Mouse (Mus musculus): ENCODE data around the gene Unc13c. TPM values are rescaled to one million over a fixed set of nuclear protein-coding genes. Genes with fewer than 3 reads are reported as not detected.

Unc13c gene
- polyA plus RNA-seq, 1 experiment from 2014 or later: 0.77 TPM

DNA sequence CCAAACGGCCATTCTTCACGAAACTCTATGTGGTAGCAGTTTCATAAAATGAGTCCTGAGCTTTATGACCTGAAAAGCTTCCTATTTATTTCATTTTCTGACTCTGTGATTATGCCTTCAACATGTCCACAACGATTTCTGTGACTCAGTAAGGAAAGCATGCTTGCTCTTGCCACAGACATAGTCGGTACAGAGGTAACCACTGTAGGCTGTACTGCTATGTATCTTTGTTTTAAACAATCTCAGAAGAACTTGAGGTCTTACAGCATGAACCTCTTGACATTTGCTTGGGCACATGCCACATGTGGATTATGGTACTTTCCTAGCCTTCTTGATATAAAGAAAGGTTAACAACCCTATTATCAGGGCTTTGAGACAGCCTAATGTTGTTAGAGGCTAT is 162.1 kb downstream of the Unc13c start:
- DNase-seq (ENCODE audit: low spot score) (no peak), ATAC-seq (ENCODE audit: low read depth) (no peak)
- no peaks in the 10 kb centered on the region for H3K36me3 ChIP-seq (ENCODE audit: control insufficient read depth, insufficient read depth, low read length)
- 75% methylated on average over 4 of the region's 4 CpGs for WGBS
- no peaks in the 10 kb centered on the region for H3K27me3 ChIP-seq (replicated peaks; ENCODE audit: control insufficient read depth, insufficient read depth, low read length)
- no peak overlapping the region for H3K4me3 ChIP-seq (ENCODE audit: low read depth, low read length)
- H3K27ac ChIP-seq (replicated peaks; ENCODE audit: low read depth, low read length): no peak overlapping the region
- no peak overlapping the region for H3K4me2 ChIP-seq (ENCODE audit: low read depth, low read length)
- no peaks in the 10 kb centered on the region for H3K4me1 ChIP-seq (ENCODE audit: control insufficient read depth, insufficient read depth, low read length)
- no peak overlapping the region for H3K9ac ChIP-seq (ENCODE audit: low read depth, low read length)
- H3K9me3 ChIP-seq (ENCODE audit: control insufficient read depth, low read length): no peaks in the 10 kb centered on the region

GRCm38 (mm10) chr9:73774616-73775015 is 194.2 kb downstream of the Unc13c start:
- WGBS: 70% methylated on average over 4 of the region's 4 CpGs
- Histone ChIP-seq H3K4me1 (ENCODE audit: control insufficient read depth, insufficient read depth, low read length) (no peaks in the 10 kb centered on the region), H3K4me2 (ENCODE audit: low read depth, low read length) (no peak overlapping the region)

DNA sequence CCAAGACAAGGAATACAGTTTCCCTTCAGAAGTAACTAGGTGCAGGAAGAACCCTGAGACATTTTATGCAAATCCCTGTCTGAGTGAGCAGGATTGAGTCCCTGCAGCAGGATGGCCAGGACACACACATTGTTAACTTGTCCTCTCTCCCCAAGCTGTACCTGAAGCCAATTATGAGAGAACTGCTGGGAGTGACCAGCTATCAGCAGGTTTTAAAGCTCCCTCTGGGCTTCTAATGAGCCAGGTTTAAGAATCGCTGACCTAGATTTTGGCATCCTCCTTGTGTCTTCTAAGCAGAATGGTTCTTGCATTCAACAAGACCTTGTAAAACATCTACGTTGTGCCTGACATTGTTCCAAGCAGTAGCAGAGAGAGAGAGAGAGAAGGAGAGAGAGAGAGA is 213.6 kb downstream of the Unc13c start:
- Histone ChIP-seq H3K27me3 (replicated peaks; ENCODE audit: control insufficient read depth, insufficient read depth, low read length) (no peaks in the 10 kb centered on the region), H3K4me3 (ENCODE audit: low read depth, low read length) (no peak overlapping the region), H3K4me2 (ENCODE audit: low read depth, low read length) (no peak overlapping the region), H3K9ac (ENCODE audit: low read depth, low read length) (no peak overlapping the region), H3K4me1 (ENCODE audit: control insufficient read depth, insufficient read depth, low read length) (no peaks in the 10 kb centered on the region), H3K27ac (replicated peaks; ENCODE audit: low read depth, low read length) (no peak overlapping the region), H3K36me3 (ENCODE audit: control insufficient read depth, insufficient read depth, low read length) (no peaks in the 10 kb centered on the region), H3K9me3 (ENCODE audit: control insufficient read depth, low read length) (no peaks in the 10 kb centered on the region)
- 76% methylated on average over 2 of the region's 2 CpGs for WGBS
- ATAC-seq (ENCODE audit: low read depth) (no peak), DNase-seq (ENCODE audit: low spot score) (no peak)

More at GRCm38 (mm10) chr9:73774616-73775015, 194.2 kb downstream of the Unc13c start:
- Histone ChIP-seq H3K4me3 (ENCODE audit: low read depth, low read length) (no peak overlapping the region), H3K9me3 (ENCODE audit: control insufficient read depth, low read length) (no peaks in the 10 kb centered on the region), H3K9ac (ENCODE audit: low read depth, low read length) (no peak overlapping the region), H3K27ac (replicated peaks; ENCODE audit: low read depth, low read length) (no peak overlapping the region), H3K36me3 (ENCODE audit: control insufficient read depth, insufficient read depth, low read length) (no peaks in the 10 kb centered on the region), H3K27me3 (replicated peaks; ENCODE audit: control insufficient read depth, insufficient read depth, low read length) (no peaks in the 10 kb centered on the region)
- ATAC-seq (ENCODE audit: low read depth) (no peak; the same call in 1 of the 2 replicates), DNase-seq (ENCODE audit: low spot score) (peak; percentile 8)

- H3K4me1 ChIP-seq (ENCODE audit: control insufficient read depth, insufficient read depth, low read length): no peaks in the 10 kb centered on the region
- DNase-seq (ENCODE audit: low spot score) (no peak), ATAC-seq (ENCODE audit: low read depth) (no peak)
- no peak overlapping the region for H3K9ac ChIP-seq (ENCODE audit: low read depth, low read length)
- H3K4me2 ChIP-seq (ENCODE audit: low read depth, low read length): no peak overlapping the region
- no peak overlapping the region for H3K4me3 ChIP-seq (ENCODE audit: low read depth, low read length)
- WGBS: 39% methylated on average over 3 of the region's 3 CpGs
- H3K9me3 ChIP-seq (ENCODE audit: control insufficient read depth, low read length): no peaks in the 10 kb centered on the region
- H3K36me3 ChIP-seq (ENCODE audit: control insufficient read depth, insufficient read depth, low read length): no peaks in the 10 kb centered on the region
- H3K27ac ChIP-seq (replicated peaks; ENCODE audit: low read depth, low read length): no peak overlapping the region
- H3K27me3 ChIP-seq (replicated peaks; ENCODE audit: control insufficient read depth, insufficient read depth, low read length): no peaks in the 10 kb centered on the region
Measured at GRCm38 (mm10) chr9:73753480-73753879, 215.3 kb downstream of the Unc13c start.

DNA sequence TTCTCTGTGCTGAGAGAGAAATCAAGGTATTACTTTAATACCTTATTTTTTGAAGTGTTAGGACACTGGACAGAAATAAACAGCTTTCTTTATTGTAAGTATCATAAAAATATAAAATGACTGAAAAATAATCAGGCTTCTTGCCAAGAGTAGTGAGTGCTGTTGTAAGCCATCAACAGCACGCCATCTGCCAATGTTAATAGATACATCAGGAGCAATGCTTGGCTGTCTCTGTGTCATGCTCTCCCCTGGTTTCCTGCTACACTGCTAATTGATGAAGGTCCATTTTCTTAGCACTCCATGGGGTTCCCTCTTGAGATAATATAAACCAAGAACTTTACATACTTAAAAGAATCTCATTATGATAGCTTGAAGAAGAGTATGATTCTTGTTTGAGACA is 217.4 kb downstream of the Unc13c start:
- no peak overlapping the region for H3K27ac ChIP-seq (replicated peaks; ENCODE audit: low read depth, low read length)
- ATAC-seq (ENCODE audit: low read depth) (no peak), DNase-seq (ENCODE audit: low spot score) (no peak)
- H3K4me3 ChIP-seq (ENCODE audit: low read depth, low read length): no peak overlapping the region
- H3K9me3 ChIP-seq (ENCODE audit: control insufficient read depth, low read length): no peaks in the 10 kb centered on the region
- WGBS: 74% methylated on average over 1 of the region's 1 CpGs
- H3K36me3 ChIP-seq (ENCODE audit: control insufficient read depth, insufficient read depth, low read length): no peaks in the 10 kb centered on the region
- H3K4me1 ChIP-seq (ENCODE audit: control insufficient read depth, insufficient read depth, low read length): no peaks in the 10 kb centered on the region
- no peak overlapping the region for H3K4me2 ChIP-seq (ENCODE audit: low read depth, low read length)
- H3K9ac ChIP-seq (ENCODE audit: low read depth, low read length): no peak overlapping the region
- H3K27me3 ChIP-seq (replicated peaks; ENCODE audit: control insufficient read depth, insufficient read depth, low read length): no peaks in the 10 kb centered on the region

- Histone ChIP-seq H3K9me3 (ENCODE audit: control insufficient read depth, low read length) (no peaks in the 10 kb centered on the region), H3K4me3 (ENCODE audit: low read depth, low read length) (no peak overlapping the region), H3K4me2 (ENCODE audit: low read depth, low read length) (no peak overlapping the region), H3K4me1 (ENCODE audit: control insufficient read depth, insufficient read depth, low read length) (no peaks in the 10 kb centered on the region), H3K36me3 (ENCODE audit: control insufficient read depth, insufficient read depth, low read length) (no peaks in the 10 kb centered on the region), H3K27me3 (replicated peaks; ENCODE audit: control insufficient read depth, insufficient read depth, low read length) (no peaks in the 10 kb centered on the region), H3K27ac (replicated peaks; ENCODE audit: low read depth, low read length) (no peak overlapping the region), H3K9ac (ENCODE audit: low read depth, low read length) (no peak overlapping the region)
- DNase-seq (ENCODE audit: low spot score) (no peak), ATAC-seq (ENCODE audit: low read depth) (no peak)
- WGBS: 66% methylated on average over 7 of the region's 7 CpGs
Measured at GRCm38 (mm10) chr9:73734446-73734845, 234.3 kb downstream of the Unc13c start.

- no peak overlapping the region for H3K4me2 ChIP-seq (ENCODE audit: low read depth, low read length)
- peak; percentile 15 for DNase-seq (ENCODE audit: low spot score)
- H3K4me3 ChIP-seq (ENCODE audit: low read depth, low read length): no peak overlapping the region
- H3K9ac ChIP-seq (ENCODE audit: low read depth, low read length): no peak overlapping the region
- H3K4me1 ChIP-seq (ENCODE audit: control insufficient read depth, insufficient read depth, low read length): no peaks in the 10 kb centered on the region
- H3K27me3 ChIP-seq (replicated peaks; ENCODE audit: control insufficient read depth, insufficient read depth, low read length): no peaks in the 10 kb centered on the region
- WGBS: 70% methylated on average over 6 of the region's 6 CpGs
- H3K27ac ChIP-seq (replicated peaks; ENCODE audit: low read depth, low read length): no peak overlapping the region
- no peaks in the 10 kb centered on the region for H3K9me3 ChIP-seq (ENCODE audit: control insufficient read depth, low read length)
- H3K36me3 ChIP-seq (ENCODE audit: control insufficient read depth, insufficient read depth, low read length): no peaks in the 10 kb centered on the region
- ATAC-seq (ENCODE audit: low read depth): peak; percentile 44; the same call in 1 of the 2 replicates
Measured at GRCm38 (mm10) chr9:73725717-73726662, 242.8 kb downstream of the Unc13c start.

DNA sequence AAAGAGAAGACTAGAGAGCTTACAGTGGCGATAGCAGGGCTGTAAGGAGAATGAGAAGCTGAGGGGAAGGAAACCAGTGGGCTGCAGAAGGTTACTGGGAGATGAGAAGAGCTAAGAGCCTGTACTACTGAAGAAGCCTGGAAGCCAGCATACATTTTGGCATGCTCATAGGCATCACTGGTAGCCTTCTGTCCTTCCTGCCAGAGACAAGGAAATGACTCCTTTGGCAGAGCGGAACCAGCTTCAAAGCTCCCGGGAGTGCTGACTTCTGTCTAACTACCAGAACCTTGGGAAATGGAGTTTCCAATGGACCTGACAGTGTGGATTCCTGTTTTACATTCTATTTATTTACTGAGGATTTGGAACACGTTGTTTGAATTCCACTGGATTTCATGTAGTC is 244.0 kb downstream of the Unc13c start:
- no peak overlapping the region for H3K4me2 ChIP-seq (ENCODE audit: low read depth, low read length)

GRCm38 (mm10) chr9:73713508-73713907 is 255.3 kb downstream of the Unc13c start:
- H3K4me2 ChIP-seq (ENCODE audit: low read depth, low read length): no peak overlapping the region
- H3K27me3 ChIP-seq (replicated peaks; ENCODE audit: control insufficient read depth, insufficient read depth, low read length): no peaks in the 10 kb centered on the region
- WGBS: 44% methylated on average over 4 of the region's 4 CpGs
- no peaks in the 10 kb centered on the region for H3K9me3 ChIP-seq (ENCODE audit: control insufficient read depth, low read length)
- no peaks in the 10 kb centered on the region for H3K4me1 ChIP-seq (ENCODE audit: control insufficient read depth, insufficient read depth, low read length)
- H3K9ac ChIP-seq (ENCODE audit: low read depth, low read length): no peak overlapping the region
- no peak overlapping the region for H3K4me3 ChIP-seq (ENCODE audit: low read depth, low read length)
- H3K36me3 ChIP-seq (ENCODE audit: control insufficient read depth, insufficient read depth, low read length): no peaks in the 10 kb centered on the region
- H3K27ac ChIP-seq (replicated peaks; ENCODE audit: low read depth, low read length): no peak overlapping the region
- DNase-seq (ENCODE audit: low spot score): no peak
- ATAC-seq (ENCODE audit: low read depth): no peak

More for the DNA sequence above, 244.0 kb downstream of the Unc13c start:
- no peak for DNase-seq (ENCODE audit: low spot score)
- no peaks in the 10 kb centered on the region for H3K9me3 ChIP-seq (ENCODE audit: control insufficient read depth, low read length)
- no peak overlapping the region for H3K9ac ChIP-seq (ENCODE audit: low read depth, low read length)
- no peak overlapping the region for H3K4me3 ChIP-seq (ENCODE audit: low read depth, low read length)
- whole genome bisulfite sequencing: 76% methylated on average over 4 of the region's 4 CpGs
- H3K27ac ChIP-seq (replicated peaks; ENCODE audit: low read depth, low read length): no peak overlapping the region
- no peaks in the 10 kb centered on the region for H3K36me3 ChIP-seq (ENCODE audit: control insufficient read depth, insufficient read depth, low read length)
- ATAC-seq (ENCODE audit: low read depth): no peak
- no peaks in the 10 kb centered on the region for H3K4me1 ChIP-seq (ENCODE audit: control insufficient read depth, insufficient read depth, low read length)
- H3K27me3 ChIP-seq (replicated peaks; ENCODE audit: control insufficient read depth, insufficient read depth, low read length): no peaks in the 10 kb centered on the region

Measured in embryonic facial prominence, embryonic 14.5 days (tissue).